Mouse (Mus musculus): ENCODE measurements at regions not wholly inside any gene's neighbourhood (a gene's known extent, or its start where the extent isn't known, plus 50 kb on each side); places are given as distances from the start of the nearest gene placed in this dataset.
A peak's percentile ranks its signal among the peaks of the same experiment; 100 is the strongest.

DNA sequence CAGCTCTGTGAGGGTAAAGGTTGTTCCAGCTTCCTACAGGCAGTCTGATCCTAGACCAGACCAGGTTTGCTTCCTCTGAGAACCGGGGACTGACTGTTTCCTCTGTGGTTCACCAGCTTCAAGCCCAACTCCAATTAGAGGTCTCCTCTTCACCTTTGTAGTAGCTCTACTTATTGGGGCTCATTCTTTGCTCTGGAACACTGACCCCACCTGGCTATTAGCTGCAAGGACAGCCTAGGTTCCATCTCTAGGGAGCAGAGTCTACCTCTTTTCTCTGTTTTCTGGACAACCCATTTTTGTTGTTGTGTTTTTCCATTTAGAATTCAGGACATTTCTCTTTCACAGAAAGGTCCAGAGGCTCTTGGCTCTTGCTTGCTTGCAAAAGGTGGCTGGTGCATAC, 129.3 kb upstream of the Podxl start:
- Histone ChIP-seq H3K36me3 (no peaks in the 10 kb centered on the region), H3K4me2 (no peak overlapping the region), H3K9ac (no peak overlapping the region), H3K4me1 (no peaks in the 10 kb centered on the region), H3K27me3 (replicated peaks) (no peaks in the 10 kb centered on the region), H3K4me3 (replicated peaks) (no peak overlapping the region), H3K9me3 (no peaks in the 10 kb centered on the region), H3K27ac (no peak overlapping the region)
- 70% methylated on average over 1 of the region's 1 CpGs for WGBS
- ATAC-seq (ENCODE audit: insufficient read depth, low FRiP score, low read depth), result no peak

DNA sequence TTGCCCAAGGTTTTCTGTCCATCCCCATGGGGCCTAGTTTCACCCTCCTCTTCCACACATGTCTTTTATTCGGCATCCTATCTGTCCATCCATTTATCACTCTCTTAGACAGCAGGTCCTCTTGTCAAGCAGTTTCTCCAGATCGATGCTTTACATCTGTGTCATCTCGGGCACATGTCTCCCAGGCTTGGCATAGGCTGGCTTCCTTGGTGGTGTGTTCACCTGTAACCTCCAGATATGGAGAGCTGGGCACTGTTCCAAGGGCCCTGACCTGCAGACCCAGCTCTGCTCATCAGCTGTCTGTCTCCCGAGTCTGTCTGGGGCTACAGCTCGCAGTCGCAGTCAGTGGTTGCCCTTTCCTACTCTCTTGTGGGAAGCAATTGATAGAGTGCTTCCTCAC, 128.2 kb upstream of the Podxl start:
- no peaks in the 10 kb centered on the region for H3K4me1 ChIP-seq
- no peak for ATAC-seq (ENCODE audit: insufficient read depth, low FRiP score, low read depth)

GRCm38 (mm10) chr6:31680101-31680500, 116.3 kb upstream of the Podxl start:
- Histone ChIP-seq H3K27me3 (replicated peaks) (no peaks in the 10 kb centered on the region), H3K36me3 (no peaks in the 10 kb centered on the region), H3K4me3 (replicated peaks) (no peak overlapping the region), H3K4me1 (no peaks in the 10 kb centered on the region), H3K9me3 (no peaks in the 10 kb centered on the region), H3K4me2 (no peak overlapping the region), H3K27ac (no peak overlapping the region), H3K9ac (no peak overlapping the region)
- no peak for ATAC-seq (ENCODE audit: insufficient read depth, low FRiP score, low read depth)
- WGBS, result 67% methylated on average over 2 of the region's 2 CpGs

More for the DNA sequence above, 128.2 kb upstream of the Podxl start:
- no peak overlapping the region for H3K4me2 ChIP-seq
- H3K27ac ChIP-seq, result no peak overlapping the region
- no peaks in the 10 kb centered on the region for H3K27me3 ChIP-seq (replicated peaks)
- no peaks in the 10 kb centered on the region for H3K9me3 ChIP-seq
- no peak overlapping the region for H3K4me3 ChIP-seq (replicated peaks)
- 68% methylated on average over 6 of the region's 6 CpGs for WGBS
- no peak overlapping the region for H3K9ac ChIP-seq
- no peaks in the 10 kb centered on the region for H3K36me3 ChIP-seq

DNA sequence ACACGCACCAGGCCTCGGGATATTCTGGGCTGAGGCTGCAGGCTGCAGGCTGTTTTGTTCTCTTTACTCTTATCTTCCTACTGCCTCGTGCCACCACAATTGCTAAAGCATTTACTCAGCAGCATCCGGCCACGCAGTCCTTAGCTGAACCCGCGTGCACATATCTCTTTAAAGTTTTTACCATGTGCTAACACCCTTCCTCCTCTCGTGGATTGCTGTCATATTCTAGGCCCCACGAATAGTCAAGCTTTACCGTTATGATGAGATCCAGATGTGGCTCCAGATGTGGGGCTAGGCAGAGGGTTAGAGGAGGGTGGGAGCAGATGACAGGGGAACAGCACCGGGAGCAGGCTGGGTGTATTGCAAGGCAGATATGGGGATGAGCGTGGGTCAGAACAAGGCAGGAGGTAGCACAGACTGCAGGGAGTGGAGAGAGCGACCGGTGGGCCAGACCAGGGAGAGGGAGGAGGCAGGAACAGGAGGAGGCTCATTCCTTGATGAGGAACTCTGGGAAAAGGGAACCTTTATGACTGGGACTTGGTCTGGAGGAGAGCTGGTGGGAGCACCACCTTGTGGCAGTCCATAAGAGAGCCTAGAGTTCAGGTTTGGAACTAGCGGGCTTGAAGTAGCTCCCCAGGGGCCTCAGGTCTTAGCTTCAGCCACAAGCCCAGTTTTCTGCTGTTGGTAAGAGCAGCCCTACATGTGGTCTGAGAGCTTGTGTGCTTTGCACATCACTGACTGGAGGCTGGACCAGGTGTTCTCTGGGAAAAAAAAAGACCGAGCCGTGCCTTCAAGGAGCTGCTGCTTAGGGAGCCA, 102.1 kb upstream of the Podxl start:
- Histone ChIP-seq H3K4me3 (replicated peaks) (no peak overlapping the region), H3K4me2 (no peak overlapping the region; the same call in 1 of the 2 replicates), H3K9ac (no peak overlapping the region), H3K4me1 (no peaks in the 10 kb centered on the region), H3K9me3 (no peaks in the 10 kb centered on the region), H3K36me3 (no peaks in the 10 kb centered on the region), H3K27me3 (replicated peaks) (no peaks in the 10 kb centered on the region), H3K27ac (no peak overlapping the region)
- WGBS, result 42% methylated on average over 17 of the region's 17 CpGs
- ATAC-seq (ENCODE audit: insufficient read depth, low FRiP score, low read depth), result no peak

DNA sequence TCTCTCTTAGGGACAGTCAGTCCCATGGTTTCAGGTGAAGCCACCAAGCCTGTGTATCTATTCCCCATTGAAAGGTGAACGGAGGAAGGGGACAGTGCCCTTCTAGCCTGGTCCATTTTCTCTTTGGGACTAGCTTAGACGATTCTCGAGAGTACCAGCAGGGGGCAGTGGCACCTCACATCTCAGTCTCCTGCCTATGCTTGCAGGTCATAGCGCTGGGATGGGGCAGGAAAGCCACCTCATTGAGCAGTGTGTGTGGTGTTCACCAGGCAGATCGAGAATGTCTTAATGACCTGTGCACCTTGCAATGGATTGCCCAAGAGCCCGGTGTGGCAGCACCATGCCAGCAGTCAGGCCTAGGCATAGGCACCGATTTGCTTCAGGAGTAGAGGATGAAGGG, 100.7 kb upstream of the Podxl start:
- Histone ChIP-seq H3K36me3 (no peaks in the 10 kb centered on the region), H3K4me1 (no peaks in the 10 kb centered on the region), H3K27me3 (replicated peaks) (no peaks in the 10 kb centered on the region), H3K9me3 (no peaks in the 10 kb centered on the region), H3K4me2 (no peak overlapping the region), H3K27ac (no peak overlapping the region), H3K9ac (no peak overlapping the region), H3K4me3 (replicated peaks) (no peak overlapping the region)
- no peak; the same call in 1 of the 2 replicates for ATAC-seq (ENCODE audit: insufficient read depth, low FRiP score, low read depth)
- WGBS, result 27% methylated on average over 7 of the region's 7 CpGs

GRCm38 (mm10) chr6:31660778-31661177, 97.0 kb upstream of the Podxl start:
- Histone ChIP-seq H3K4me3 (replicated peaks) (no peak overlapping the region), H3K9ac (no peak overlapping the region), H3K9me3 (no peaks in the 10 kb centered on the region), H3K27me3 (replicated peaks) (no peaks in the 10 kb centered on the region), H3K36me3 (no peaks in the 10 kb centered on the region), H3K4me1 (no peaks in the 10 kb centered on the region), H3K4me2 (no peak overlapping the region), H3K27ac (no peak overlapping the region)
- WGBS, result 11% methylated on average over 8 of the region's 8 CpGs
- peak; percentile 50; the same call in 1 of the 2 replicates for ATAC-seq (ENCODE audit: insufficient read depth, low FRiP score, low read depth)

- Histone ChIP-seq H3K36me3 (no peaks in the 10 kb centered on the region), H3K4me3 (replicated peaks) (no peak overlapping the region), H3K4me1 (no peaks in the 10 kb centered on the region), H3K27me3 (replicated peaks) (no peaks in the 10 kb centered on the region), H3K27ac (no peak overlapping the region), H3K9ac (no peak overlapping the region), H3K4me2 (no peak overlapping the region), H3K9me3 (no peaks in the 10 kb centered on the region)
- 64% methylated on average over 4 of the region's 4 CpGs for WGBS
- no peak for ATAC-seq (ENCODE audit: insufficient read depth, low FRiP score, low read depth)
Observed at GRCm38 (mm10) chr6:31659901-31660300, 96.1 kb upstream of the Podxl start.

DNA sequence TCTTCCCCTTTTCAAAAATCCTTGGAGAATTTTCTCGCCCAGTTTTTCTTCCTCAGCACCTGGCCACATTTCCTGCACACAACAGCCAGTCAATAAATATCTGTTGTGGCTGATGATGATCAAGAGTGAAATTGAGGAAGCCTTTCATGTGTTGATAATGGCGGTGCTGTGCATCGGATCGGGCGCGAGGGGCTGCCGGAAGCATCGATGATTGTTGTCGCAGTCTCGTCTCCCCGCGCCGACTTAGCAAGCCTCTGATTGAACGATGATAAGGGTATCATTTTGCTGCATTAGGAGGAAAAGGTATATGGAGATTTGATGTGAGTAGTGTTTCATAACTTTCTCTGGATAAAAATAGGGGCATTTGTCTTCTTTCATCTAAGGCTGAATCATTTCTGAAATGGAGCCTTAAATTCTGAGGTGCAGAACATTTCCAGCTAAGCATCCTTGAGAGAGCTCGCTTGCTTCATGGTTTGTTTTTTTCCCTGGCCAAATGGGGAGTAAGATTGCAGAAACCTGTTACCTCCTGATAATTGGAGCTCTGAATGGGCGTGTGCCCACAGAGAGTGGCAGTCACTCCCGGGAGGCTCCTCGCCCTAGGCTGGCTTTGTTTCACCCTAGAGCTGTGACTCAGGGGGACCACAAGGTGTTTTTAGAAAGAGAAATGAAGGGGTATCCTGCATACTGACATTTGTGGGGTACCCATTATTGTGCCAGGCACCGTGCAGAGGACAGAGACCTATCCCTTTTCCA, 94.8 kb upstream of the Podxl start:
- no peak overlapping the region for H3K9ac ChIP-seq
- no peak overlapping the region for H3K4me3 ChIP-seq (replicated peaks)
- ATAC-seq (ENCODE audit: insufficient read depth, low FRiP score, low read depth), result peak; percentile 76; the same call in 1 of the 2 replicates
- no peak overlapping the region for H3K4me2 ChIP-seq
- H3K36me3 ChIP-seq, result no peaks in the 10 kb centered on the region
- WGBS, result 80% methylated on average over 19 of the region's 19 CpGs
- H3K9me3 ChIP-seq, result no peaks in the 10 kb centered on the region
- no peak overlapping the region for H3K27ac ChIP-seq
- H3K4me1 ChIP-seq, result no peaks in the 10 kb centered on the region
- no peaks in the 10 kb centered on the region for H3K27me3 ChIP-seq (replicated peaks)

DNA sequence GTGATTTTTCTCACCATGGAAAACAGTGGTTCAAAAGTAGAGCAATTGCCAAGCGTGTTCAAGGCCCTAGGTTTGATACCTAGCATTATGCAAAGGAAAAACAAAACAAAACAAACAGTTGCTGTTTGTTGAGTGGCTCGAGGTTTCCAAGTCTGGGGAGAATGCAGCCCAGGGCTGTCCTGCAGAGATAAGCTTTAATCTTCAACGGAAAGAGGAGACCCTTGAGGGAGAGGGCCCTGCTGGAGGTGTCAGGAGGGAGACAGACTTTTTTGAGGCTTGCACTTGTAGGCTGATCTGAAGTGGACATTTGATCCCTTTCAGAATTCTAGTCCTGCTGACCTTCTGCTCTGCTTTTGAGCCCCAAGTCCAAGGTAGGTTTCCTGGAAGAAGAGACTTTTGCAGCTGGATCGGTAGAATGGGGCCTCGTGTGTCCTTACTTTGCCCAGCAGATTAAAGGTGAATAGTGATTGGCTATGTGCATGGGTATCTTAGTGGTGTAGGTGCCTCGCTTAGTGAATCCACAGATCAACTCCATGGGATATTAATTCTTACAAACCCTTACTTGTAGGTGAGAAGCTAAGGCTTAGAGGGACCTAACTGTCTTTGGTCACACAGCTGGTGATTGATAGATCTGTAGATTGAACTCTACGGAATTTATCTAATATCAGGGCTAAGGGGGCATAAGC, 87.2 kb upstream of the Podxl start:
- Histone ChIP-seq H3K4me3 (replicated peaks) (no peak overlapping the region), H3K36me3 (no peaks in the 10 kb centered on the region), H3K9ac (no peak overlapping the region), H3K27me3 (replicated peaks) (no peaks in the 10 kb centered on the region), H3K27ac (no peak overlapping the region), H3K9me3 (no peaks in the 10 kb centered on the region), H3K4me2 (no peak overlapping the region), H3K4me1 (no peaks in the 10 kb centered on the region)
- no peak for ATAC-seq (ENCODE audit: insufficient read depth, low FRiP score, low read depth)
- WGBS, result 57% methylated on average over 7 of the region's 7 CpGs

- Histone ChIP-seq H3K9me3 (no peaks in the 10 kb centered on the region), H3K27ac (no peak overlapping the region), H3K4me1 (peaks cover 6% of the 10 kb centered on the region; the same call in 1 of the 2 replicates), H3K9ac (no peak overlapping the region), H3K27me3 (replicated peaks) (no peaks in the 10 kb centered on the region), H3K4me3 (replicated peaks) (no peak overlapping the region), H3K4me2 (no peak overlapping the region), H3K36me3 (no peaks in the 10 kb centered on the region)
- no peak for ATAC-seq (ENCODE audit: insufficient read depth, low FRiP score, low read depth)
- WGBS, result 90% methylated on average over 6 of the region's 6 CpGs
Observed at GRCm38 (mm10) chr6:31645261-31645660, 81.5 kb upstream of the Podxl start.

DNA sequence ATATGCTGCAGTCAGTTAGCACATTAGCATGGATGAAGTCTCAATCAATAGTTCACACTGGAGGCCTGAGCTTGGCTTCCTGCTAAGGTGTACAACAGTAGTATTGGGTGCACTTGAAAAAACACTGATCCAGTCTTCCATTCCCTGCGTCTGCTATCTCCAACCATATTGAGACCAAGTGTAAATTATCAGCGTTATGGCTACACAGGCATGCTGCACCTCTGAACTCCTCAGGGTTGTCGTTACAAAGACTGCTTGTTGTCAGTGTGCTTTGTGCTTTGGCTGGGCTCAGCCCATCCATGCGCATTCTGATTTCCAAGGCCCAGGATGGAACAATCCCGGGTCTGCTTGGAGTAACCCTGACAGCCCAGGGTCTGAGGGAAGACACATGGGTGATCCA, 80.7 kb upstream of the Podxl start:
- H3K4me1 ChIP-seq, result peaks cover 6% of the 10 kb centered on the region; the same call in 1 of the 2 replicates
- ATAC-seq (ENCODE audit: insufficient read depth, low FRiP score, low read depth), result no peak
- no peak overlapping the region for H3K4me2 ChIP-seq
- H3K4me3 ChIP-seq (replicated peaks), result no peak overlapping the region
- H3K27ac ChIP-seq, result no peak overlapping the region
- H3K9me3 ChIP-seq, result no peaks in the 10 kb centered on the region
- H3K9ac ChIP-seq, result no peak overlapping the region
- 76% methylated on average over 5 of the region's 5 CpGs for WGBS
- no peaks in the 10 kb centered on the region for H3K27me3 ChIP-seq (replicated peaks)
- no peaks in the 10 kb centered on the region for H3K36me3 ChIP-seq

Measured in stomach, embryonic 15.5 days (tissue).